Mouse (Mus musculus): Measurements from ENCODE around the gene Metrnl.

Gene Metrnl

DNA sequence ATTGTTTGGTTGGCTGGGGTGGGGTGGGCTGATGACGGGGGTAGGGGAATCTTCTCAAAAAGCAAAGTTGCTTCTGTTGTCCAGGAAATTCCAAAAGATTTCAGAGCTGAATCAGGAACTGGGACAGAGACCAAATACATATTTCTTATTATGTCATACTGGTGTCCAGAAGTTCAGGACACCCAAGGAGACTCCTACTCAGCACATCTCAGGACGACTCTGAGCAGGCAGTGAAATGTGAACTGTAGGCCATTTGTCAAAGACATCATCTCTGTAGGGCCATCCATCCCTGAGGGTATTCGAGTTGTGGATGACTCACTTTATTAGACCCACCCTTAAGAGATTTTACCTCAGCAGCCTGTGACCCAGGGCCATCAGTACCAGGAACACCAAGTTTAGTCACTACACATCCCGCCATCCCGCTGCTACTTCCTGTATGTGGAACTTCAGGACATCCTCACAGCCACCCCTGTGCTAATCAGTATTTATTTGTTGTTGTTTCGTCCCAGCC, 15.8 kb upstream of the Metrnl start:
- DNase-seq (ENCODE audit: low read depth, low spot score), result no peak

DNA sequence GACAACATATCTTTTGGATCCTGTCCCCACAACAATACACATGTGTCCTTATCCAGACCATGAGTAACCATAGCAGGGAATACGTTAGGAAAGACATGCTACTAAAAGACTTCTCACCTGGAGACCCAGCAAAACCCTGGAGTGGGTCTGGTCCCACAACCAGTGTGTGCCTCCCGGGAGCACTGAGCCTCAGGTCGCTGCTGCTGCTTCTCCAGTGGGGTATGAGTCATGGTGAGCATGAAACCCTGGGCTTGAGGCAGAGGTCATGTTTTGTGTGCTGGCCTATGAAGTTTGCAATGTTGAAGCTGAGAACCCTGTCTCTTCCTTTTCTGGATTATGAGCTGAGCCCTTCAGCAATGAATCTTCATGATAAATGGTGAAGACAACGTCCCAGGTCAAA, 15.3 kb upstream of the Metrnl start:
- no peak for DNase-seq (ENCODE audit: low read depth, low spot score)

DNA sequence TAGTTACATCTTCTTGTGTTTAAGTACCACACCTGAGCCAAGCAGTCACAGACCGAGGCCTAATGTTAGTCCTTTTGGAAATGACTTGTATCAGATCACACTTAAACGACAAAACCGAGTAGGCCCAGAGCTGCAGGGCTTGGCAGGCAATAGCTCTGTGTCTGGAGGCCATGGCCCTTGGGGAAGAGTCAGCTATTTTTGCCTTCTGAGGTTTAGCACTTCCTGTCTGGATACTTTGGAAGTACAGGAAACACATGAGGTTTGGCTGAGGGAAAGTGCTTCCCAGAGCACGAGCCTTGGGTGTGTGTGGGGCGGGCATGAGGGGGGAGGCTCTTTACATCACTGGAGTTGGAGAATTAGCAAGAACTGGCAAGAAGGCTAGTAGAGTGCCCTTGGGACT, 14.7 kb upstream of the Metrnl start:
- no peak for DNase-seq (ENCODE audit: low read depth, low spot score)

GRCm38 (mm10) chr11:121688024-121688423, 13.3 kb upstream of the Metrnl start:
- DNase-seq (ENCODE audit: low read depth, low spot score), result peak; percentile 16

GRCm38 (mm10) chr11:121695304-121696064, 5.9 kb upstream of the Metrnl start:
- no peak for DNase-seq (ENCODE audit: low read depth, low spot score)

DNA sequence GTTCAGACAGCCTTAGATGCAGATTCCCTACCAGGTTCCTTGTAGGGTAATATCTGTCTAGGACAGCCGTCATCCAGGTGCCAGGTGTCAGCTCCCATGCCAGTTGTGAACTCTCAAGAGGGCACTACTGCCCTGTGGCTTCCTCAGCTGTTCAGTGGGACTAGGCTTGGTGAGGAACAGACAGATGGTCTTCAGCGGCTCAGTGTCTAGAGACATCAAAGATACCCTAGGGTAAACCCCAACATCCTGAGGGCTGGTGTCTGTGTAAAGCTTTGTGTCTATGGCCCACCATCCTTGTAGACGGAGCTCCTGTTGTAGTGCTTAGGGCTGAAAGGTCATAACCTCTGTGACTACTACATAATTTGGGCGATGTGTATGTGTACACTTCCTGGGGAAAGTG, 4.1 kb upstream of the Metrnl start:
- DNase-seq (ENCODE audit: low read depth, low spot score), result peak; percentile 15

DNA sequence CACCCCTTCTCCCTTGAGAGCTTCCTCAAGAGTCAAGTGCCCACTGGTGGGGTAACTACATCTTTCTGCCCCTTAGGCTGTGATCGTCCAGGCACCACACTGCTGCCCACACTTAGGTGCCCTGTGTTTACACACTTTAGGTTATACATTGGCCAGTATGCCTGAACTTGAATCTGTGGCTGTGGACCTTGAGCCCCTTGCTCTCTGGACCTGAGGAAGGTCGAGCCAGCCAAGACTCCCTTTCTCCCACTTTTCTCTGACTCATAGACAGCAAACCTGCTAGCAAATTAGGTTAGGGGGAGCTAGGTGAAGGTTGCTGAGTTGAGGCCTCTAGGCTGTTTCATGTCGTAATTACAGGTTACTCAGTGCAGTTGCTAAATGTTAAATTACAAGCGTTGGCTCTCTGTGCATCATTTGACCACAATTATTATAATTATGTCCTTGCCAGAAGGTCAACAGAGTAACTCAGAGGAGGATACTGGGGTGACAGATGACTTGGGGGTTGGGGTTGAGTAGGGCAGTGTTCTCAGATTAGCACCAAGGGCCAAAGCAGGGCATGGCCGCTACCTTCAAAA, 2.9 kb upstream of the Metrnl start:
- no peak for DNase-seq (ENCODE audit: low read depth, low spot score)

DNA sequence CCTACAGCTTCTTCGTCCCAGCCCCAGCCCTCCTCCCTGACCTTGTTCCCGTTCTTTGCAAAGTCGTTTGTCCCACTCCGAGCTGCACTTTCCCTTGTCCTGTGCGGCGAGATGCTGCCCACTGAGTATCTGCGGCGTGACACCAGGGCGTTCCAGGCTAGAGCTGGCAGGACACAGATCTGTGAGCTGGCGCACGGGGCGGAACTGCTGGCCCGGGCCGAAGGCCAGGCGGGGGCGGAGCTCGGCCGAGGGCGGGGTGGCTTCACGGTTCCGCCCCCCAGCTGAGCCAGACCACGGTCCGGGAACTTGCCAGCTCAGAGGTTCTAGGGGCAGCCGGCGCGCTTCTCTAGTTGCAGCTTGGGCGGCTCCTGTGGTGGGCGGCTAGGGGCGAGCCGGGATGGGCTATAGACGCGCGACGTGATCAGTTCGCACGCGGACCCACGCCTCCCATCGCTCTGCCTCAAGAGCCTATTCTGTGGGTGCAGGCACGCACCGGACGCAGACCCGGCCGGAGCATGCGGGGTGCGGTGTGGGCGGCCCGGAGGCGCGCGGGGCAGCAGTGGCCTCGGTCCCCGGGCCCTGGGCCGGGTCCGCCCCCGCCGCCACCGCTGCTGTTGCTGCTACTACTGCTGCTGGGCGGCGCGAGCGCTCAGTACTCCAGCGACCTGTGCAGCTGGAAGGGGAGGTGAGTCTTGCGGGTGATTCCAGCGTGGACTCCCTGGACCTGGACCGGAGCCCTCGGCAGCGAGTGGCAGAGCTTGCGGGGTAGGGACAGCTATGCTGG, 959 bp downstream of the Metrnl start:
- DNase-seq (ENCODE audit: low read depth, low spot score), result peak; percentile 56

DNA sequence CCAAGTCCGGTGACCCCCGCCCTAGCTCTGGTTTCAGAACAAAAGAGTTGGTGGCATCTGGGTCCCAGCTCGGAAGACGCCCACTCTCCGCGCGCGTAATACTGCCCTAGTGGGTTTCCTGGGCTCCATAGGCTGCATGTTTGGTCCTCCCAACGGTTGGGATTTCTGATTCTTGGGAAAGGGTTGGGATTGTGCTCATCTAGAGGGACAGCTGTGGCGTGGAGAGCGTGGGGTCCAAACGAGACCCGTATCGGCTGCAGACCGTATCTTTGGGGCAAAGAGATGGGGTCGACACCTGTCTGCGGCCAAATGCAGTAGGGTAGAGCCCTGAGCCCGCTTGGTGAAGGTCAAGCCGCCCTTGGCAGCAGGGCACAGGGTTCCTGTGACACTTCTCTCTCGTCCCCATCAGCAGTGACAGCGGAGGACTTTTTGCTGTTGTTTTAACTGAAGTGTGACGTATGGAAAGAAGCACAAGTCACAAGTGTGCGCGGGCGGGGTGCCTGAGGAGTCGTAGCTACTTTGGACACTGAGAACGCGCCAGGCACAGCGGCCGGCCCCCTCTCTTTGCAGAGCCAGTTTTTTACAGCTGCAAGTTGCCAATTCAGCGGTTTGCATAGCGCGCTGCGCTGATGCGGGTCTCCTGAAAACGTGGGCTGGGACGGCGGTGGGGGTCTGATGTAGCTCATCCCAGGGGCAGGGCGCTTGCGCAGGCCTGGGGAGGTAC, 1.7 kb downstream of the Metrnl start:
- DNase-seq (ENCODE audit: low read depth, low spot score), result peak; percentile 74

DNA sequence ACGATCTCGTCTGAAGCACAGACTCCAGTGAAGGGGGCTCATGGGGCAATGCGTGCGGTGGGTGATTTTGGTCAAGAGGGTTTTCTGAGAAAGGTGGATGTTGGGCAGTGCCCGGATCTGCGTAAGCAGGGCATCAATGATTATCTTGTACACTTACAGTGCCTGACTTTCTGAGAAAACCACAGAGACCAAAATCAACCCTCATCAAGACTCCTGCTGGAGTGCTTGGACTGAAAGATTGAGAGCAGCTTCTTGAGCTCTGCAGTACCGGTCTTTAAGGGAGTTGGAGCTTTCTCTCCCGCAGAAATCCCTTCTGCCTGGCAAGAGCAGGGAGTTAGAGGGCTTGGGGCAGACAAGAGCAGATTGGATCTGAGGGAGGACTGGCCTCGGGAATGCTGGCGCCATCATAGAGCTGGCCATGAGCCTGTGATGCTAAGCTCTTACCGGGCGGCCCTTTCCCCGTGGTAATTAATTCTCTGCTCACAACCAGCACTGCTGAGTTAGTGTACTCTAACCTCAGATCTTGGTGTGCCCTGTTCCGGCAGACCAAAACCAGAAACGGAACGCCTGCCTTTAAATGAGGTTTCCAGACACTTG, 2.4 kb downstream of the Metrnl start:
- no peak for DNase-seq (ENCODE audit: low read depth, low spot score)

- peak; percentile 78 for DNase-seq (ENCODE audit: low read depth, low spot score)
Measured at GRCm38 (mm10) chr11:121706521-121707005, 5.2 kb downstream of the Metrnl start.

GRCm38 (mm10) chr11:121709278-121709677, 7.9 kb downstream of the Metrnl start:
- no peak for DNase-seq (ENCODE audit: low read depth, low spot score)

GRCm38 (mm10) chr11:121710245-121710644, 8.9 kb downstream of the Metrnl start:
- DNase-seq (ENCODE audit: low read depth, low spot score), result no peak

GRCm38 (mm10) chr11:121712987-121713386, 11.6 kb downstream of the Metrnl start:
- no peak for DNase-seq (ENCODE audit: low read depth, low spot score)

GRCm38 (mm10) chr11:121713569-121713968, 12.2 kb downstream of the Metrnl start:
- no peak for DNase-seq (ENCODE audit: low read depth, low spot score)

GRCm38 (mm10) chr11:121714745-121715485, 13.6 kb downstream of the Metrnl start:
- DNase-seq (ENCODE audit: low read depth, low spot score), result no peak

GRCm38 (mm10) chr11:121717724-121718123, 16.4 kb downstream of the Metrnl start:
- no peak for DNase-seq (ENCODE audit: low read depth, low spot score)

GRCm38 (mm10) chr11:121720752-121721151, 19.4 kb downstream of the Metrnl start:
- no peak for DNase-seq (ENCODE audit: low read depth, low spot score)

DNA sequence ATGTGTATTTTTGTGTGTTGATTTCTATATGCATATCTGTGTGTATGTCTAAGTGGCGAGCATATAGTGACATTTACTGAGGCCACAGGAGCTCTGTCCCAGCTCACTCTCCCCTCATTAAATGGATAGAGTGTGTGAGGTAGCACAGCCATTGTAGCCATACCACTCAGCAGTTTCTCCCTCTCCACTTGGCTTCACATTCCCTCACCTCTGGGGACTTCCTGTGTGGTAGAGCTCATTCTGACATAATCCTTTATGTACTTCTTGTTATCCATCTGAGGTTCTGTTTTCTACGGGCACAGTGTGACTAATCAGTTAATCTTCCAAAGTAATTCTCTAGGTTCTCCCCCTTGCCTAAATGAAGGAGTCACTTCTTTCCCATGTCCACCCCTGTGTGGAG, 21.1 kb downstream of the Metrnl start:
- no peak for DNase-seq (ENCODE audit: low read depth, low spot score)

DNA sequence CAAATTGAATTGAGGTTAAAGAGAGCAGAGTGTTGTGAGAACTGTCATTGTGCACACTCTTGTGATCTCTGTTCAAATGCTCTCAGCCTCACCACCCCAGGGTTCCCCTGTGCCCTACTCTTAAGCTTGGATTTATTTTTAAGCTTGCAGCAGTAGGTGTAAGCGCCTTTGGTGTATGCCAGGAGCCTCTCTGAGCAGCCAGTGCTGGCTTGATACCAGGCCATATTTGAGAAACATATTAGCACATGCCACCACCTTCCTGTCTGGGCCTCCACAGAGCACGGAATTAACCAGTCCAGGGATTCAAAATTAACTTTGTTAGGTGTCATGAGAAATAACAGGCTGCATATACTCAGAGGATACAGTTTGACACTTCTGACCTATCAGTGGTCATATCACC, 25.3 kb downstream of the Metrnl start:
- DNase-seq (ENCODE audit: low read depth, low spot score), result no peak

- DNase-seq (ENCODE audit: low read depth, low spot score), result no peak
Measured at GRCm38 (mm10) chr11:121734184-121734583, 32.8 kb downstream of the Metrnl start.

Data from CD4-positive, CD25-positive, alpha-beta regulatory T cell, adult 2 months (primary cell).